Mouse (Mus musculus): ENCODE results near the gene Elovl6. TPM values are rescaled to one million over a fixed set of nuclear protein-coding genes. Genes with fewer than 3 reads are reported as not detected.

Elovl6 gene
- total RNA-seq, 2 experiments from 2014 or later: 52.7 to 54.6 TPM

GRCm38 (mm10) chr3:129564852-129565251 lies 32.7 kb downstream of the Elovl6 start:
- no peak for DNase-seq (ENCODE audit: low spot score in 2 of 2)

GRCm38 (mm10) chr3:129565458-129565857 lies 33.3 kb downstream of the Elovl6 start:
- no peak for DNase-seq (ENCODE audit: low spot score in 2 of 2)

- no peak for DNase-seq (ENCODE audit: low spot score in 2 of 2)
Measured at GRCm38 (mm10) chr3:129566013-129566412, 33.9 kb downstream of the Elovl6 start.

GRCm38 (mm10) chr3:129566876-129567275 lies 34.7 kb downstream of the Elovl6 start:
- no peak for DNase-seq (ENCODE audit: low spot score in 2 of 2)

- DNase-seq (ENCODE audit: low spot score in 2 of 2): no peak
Measured at GRCm38 (mm10) chr3:129568506-129568905, 36.4 kb downstream of the Elovl6 start.

GRCm38 (mm10) chr3:129570989-129571388 lies 38.8 kb downstream of the Elovl6 start:
- DNase-seq (ENCODE audit: low spot score in 2 of 2): no peak

GRCm38 (mm10) chr3:129571642-129572041 lies 39.5 kb downstream of the Elovl6 start:
- no peak for DNase-seq (ENCODE audit: low spot score in 2 of 2)

GRCm38 (mm10) chr3:129572959-129573358 lies 40.8 kb downstream of the Elovl6 start:
- no peak for DNase-seq (ENCODE audit: low spot score in 2 of 2)

- DNase-seq (ENCODE audit: low spot score in 2 of 2): no peak
Measured at GRCm38 (mm10) chr3:129573609-129574008, 41.5 kb downstream of the Elovl6 start.

- no peak for DNase-seq (ENCODE audit: low spot score in 2 of 2)
Measured at GRCm38 (mm10) chr3:129575086-129575485, 42.9 kb downstream of the Elovl6 start.

GRCm38 (mm10) chr3:129576522-129576921 lies 44.4 kb downstream of the Elovl6 start:
- no peak for DNase-seq (ENCODE audit: low spot score in 2 of 2)

GRCm38 (mm10) chr3:129578741-129579475 lies 46.8 kb downstream of the Elovl6 start:
- no peak for DNase-seq (ENCODE audit: low spot score in 2 of 2)

GRCm38 (mm10) chr3:129581024-129581423 lies 48.9 kb downstream of the Elovl6 start:
- no peak for DNase-seq (ENCODE audit: low spot score in 2 of 2)

GRCm38 (mm10) chr3:129582449-129582848 lies 50.3 kb downstream of the Elovl6 start:
- no peak for DNase-seq (ENCODE audit: low spot score in 2 of 2)

GRCm38 (mm10) chr3:129583290-129583689 lies 51.1 kb downstream of the Elovl6 start:
- no peak for DNase-seq (ENCODE audit: low spot score in 2 of 2)

- DNase-seq (ENCODE audit: low spot score in 2 of 2): no peak
Measured at GRCm38 (mm10) chr3:129587916-129588315, 55.8 kb downstream of the Elovl6 start.

GRCm38 (mm10) chr3:129588753-129589152 lies 56.6 kb downstream of the Elovl6 start:
- DNase-seq (ENCODE audit: low spot score in 2 of 2): no peak

GRCm38 (mm10) chr3:129589705-129590104 lies 57.5 kb downstream of the Elovl6 start:
- no peak for DNase-seq (ENCODE audit: low spot score in 2 of 2)

- peak; percentile 54 to 66 for DNase-seq (ENCODE audit: low spot score in 2 of 2)
Measured at GRCm38 (mm10) chr3:129590548-129591226, 58.5 kb downstream of the Elovl6 start.

GRCm38 (mm10) chr3:129591251-129591650 lies 59.1 kb downstream of the Elovl6 start:
- DNase-seq (ENCODE audit: low spot score in 2 of 2): no peak

- DNase-seq (ENCODE audit: low spot score in 2 of 2): no peak
Measured at GRCm38 (mm10) chr3:129591761-129592160, 59.6 kb downstream of the Elovl6 start.

- no peak for DNase-seq (ENCODE audit: low spot score in 2 of 2)
Measured at GRCm38 (mm10) chr3:129593001-129593400, 60.8 kb downstream of the Elovl6 start.

- no peak for DNase-seq (ENCODE audit: low spot score in 2 of 2)
Measured at GRCm38 (mm10) chr3:129593735-129594134, 61.6 kb downstream of the Elovl6 start.

All from layer of hippocampus, postnatal 14 days (tissue).